Comparison of ENCODE assay signal across 9 mouse cellular contexts in genomic region chr2:102258682-102259081, GRCm38 (mm10).
DNase-seq lines count a peak whose midpoint lies in the region; ATAC-seq and TF ChIP-seq lines count a peak whose summit lies in the region.
"Had no signal": no experiment of that assay in that cellular context is flagged by ENCODE, and none has a peak within 500 bp of the region (broad histone marks: within the 10 kb centered on the region; RNA-seq: fewer than 3 reads in every experiment).

No protein-coding gene starts in this region.

- no peaks in the 10 kb centered on the region for H3K9me3 ChIP-seq in heart, embryonic 13.5 days
- no peaks in the 10 kb centered on the region for H3K9me3 ChIP-seq in heart, embryonic 10.5 days
- no peaks in the 10 kb centered on the region for H3K9me3 ChIP-seq in E14TG2a.4 (ENCODE audit: low read length)
- no peaks in the 10 kb centered on the region for H3K9me3 ChIP-seq in forebrain, postnatal 0 days (ENCODE audit: low read length)
- H3K9me3 ChIP-seq in midbrain, embryonic 12.5 days: no peaks in the 10 kb centered on the region
- H3K9me3 ChIP-seq: liver, embryonic 12.5 days had no signal

- no peak for DNase-seq in heart, embryonic 10.5 days (ENCODE audit: low spot score)
- no peak for DNase-seq in forebrain, postnatal 0 days
- DNase-seq in adrenal gland, adult 18-20 months (ENCODE audit: low spot score in 2 of 2): no peak
- no peak for DNase-seq in spleen, postnatal 4 days (ENCODE audit: low spot score in 2 of 2)
- DNase-seq in lung, postnatal 10 days: no peak

- no peak for TF ChIP-seq CTCF in E14TG2a.4 (conservative IDR thresholded peaks at IDR 0.05; ENCODE audit: low read length)
- no peak for TF ChIP-seq CTCF in forebrain, postnatal 0 days (IDR thresholded peaks at IDR 0.05; ENCODE audit: low read depth)

- H3K4me1 ChIP-seq in heart, embryonic 13.5 days: peaks cover 16% of the 10 kb centered on the region
- peaks cover 19% of the 10 kb centered on the region for H3K4me1 ChIP-seq in heart, embryonic 10.5 days
- peaks cover 26% of the 10 kb centered on the region for H3K4me1 ChIP-seq in E14TG2a.4 (replicated peaks; ENCODE audit: low read depth, low read length)
- H3K4me1 ChIP-seq in forebrain, postnatal 0 days (ENCODE audit: insufficient read depth): peaks cover 16% of the 10 kb centered on the region; the same call in 1 of the 2 replicates
- peaks cover 18% of the 10 kb centered on the region for H3K4me1 ChIP-seq in midbrain, embryonic 12.5 days
- H3K4me1 ChIP-seq: liver, embryonic 12.5 days had no signal

- H3K36me3 ChIP-seq in heart, embryonic 13.5 days: no peaks in the 10 kb centered on the region
- no peaks in the 10 kb centered on the region for H3K36me3 ChIP-seq in heart, embryonic 10.5 days
- no peaks in the 10 kb centered on the region for H3K36me3 ChIP-seq in E14TG2a.4 (ENCODE audit: insufficient read depth, low read length)
- no peaks in the 10 kb centered on the region for H3K36me3 ChIP-seq in forebrain, postnatal 0 days (ENCODE audit: insufficient read depth)
- no peaks in the 10 kb centered on the region for H3K36me3 ChIP-seq in midbrain, embryonic 12.5 days
- H3K36me3 ChIP-seq: liver, embryonic 12.5 days had no signal

- no peak overlapping the region for H3K9ac ChIP-seq in heart, embryonic 13.5 days
- no peak overlapping the region for H3K9ac ChIP-seq in forebrain, postnatal 0 days
- H3K9ac ChIP-seq in midbrain, embryonic 12.5 days (replicated peaks): no peak overlapping the region
- H3K9ac ChIP-seq: liver, embryonic 12.5 days had no signal

- H3K27me3 ChIP-seq in heart, embryonic 13.5 days (replicated peaks): peaks cover 62% of the 10 kb centered on the region
- H3K27me3 ChIP-seq in heart, embryonic 10.5 days (ENCODE audit: insufficient read depth, poor library complexity, severe bottlenecking): peaks cover 49% of the 10 kb centered on the region
- peaks cover 47% of the 10 kb centered on the region for H3K27me3 ChIP-seq in E14TG2a.4 (ENCODE audit: insufficient read depth, low read length)
- no peaks in the 10 kb centered on the region for H3K27me3 ChIP-seq in forebrain, postnatal 0 days (ENCODE audit: insufficient read depth, low read length)
- peaks cover 24% of the 10 kb centered on the region for H3K27me3 ChIP-seq in midbrain, embryonic 12.5 days

- no peak overlapping the region for H3K4me3 ChIP-seq in heart, embryonic 13.5 days
- H3K4me3 ChIP-seq in heart, embryonic 10.5 days: no peak overlapping the region
- peak overlapping the region; percentile 52 for H3K4me3 ChIP-seq in E14TG2a.4 (replicated peaks; ENCODE audit: low read length)
- H3K4me3 ChIP-seq in forebrain, postnatal 0 days (ENCODE audit: low read depth, low read length): no peak overlapping the region
- H3K4me3 ChIP-seq in midbrain, embryonic 12.5 days: no peak overlapping the region
- H3K4me3 ChIP-seq: liver, embryonic 12.5 days had no signal

- WGBS in heart, embryonic 13.5 days: 25% methylated on average over 8 of the region's 8 CpGs
- 24% methylated on average over 8 of the region's 8 CpGs for WGBS in heart, embryonic 10.5 days
- WGBS in forebrain, postnatal 0 days: 27% methylated on average over 8 of the region's 8 CpGs
- 30% methylated on average over 8 of the region's 8 CpGs for WGBS in midbrain, embryonic 12.5 days

- ATAC-seq in heart, embryonic 13.5 days (ENCODE audit: extremely low read depth, insufficient number of reproducible peaks, low FRiP score, low TSS enrichment): no peak
- peak; percentile 36; the same call in 1 of the 2 replicates for ATAC-seq in forebrain, postnatal 0 days
- no peak for ATAC-seq in midbrain, embryonic 12.5 days (ENCODE audit: low FRiP score, low read depth)
- ATAC-seq: liver, embryonic 12.5 days had no signal

- H3K27ac ChIP-seq in heart, embryonic 13.5 days (replicated peaks): no peak overlapping the region
- H3K27ac ChIP-seq in heart, embryonic 10.5 days: no peak overlapping the region
- H3K27ac ChIP-seq in forebrain, postnatal 0 days (ENCODE audit: low read depth, low read length): no peak overlapping the region
- no peak overlapping the region for H3K27ac ChIP-seq in midbrain, embryonic 12.5 days (replicated peaks)
- H3K27ac ChIP-seq: liver, embryonic 12.5 days had no signal

- H3K4me2 ChIP-seq in heart, embryonic 13.5 days: peak overlapping the region; percentile 55
- H3K4me2 ChIP-seq in forebrain, postnatal 0 days (ENCODE audit: low read depth): 0 out of 2 replicates have a peak overlapping the region, but pooled peaks have one; percentile 17
- H3K4me2 ChIP-seq in midbrain, embryonic 12.5 days (replicated peaks): peak overlapping the region; percentile 37
- H3K4me2 ChIP-seq: liver, embryonic 12.5 days had no signal
